Mouse (Mus musculus): ENCODE measurements around the gene Dnlz. TPM values are rescaled to one million over a fixed set of nuclear protein-coding genes. Genes with fewer than 3 reads are reported as not detected.
A peak's percentile ranks its signal among the peaks of the same experiment; 100 is the strongest.

Dnlz gene
- total RNA-seq, 2 experiments from 2014 or later: 22.2 to 22.9 TPM

- DNase-seq: peak in 1 of 2 experiments; percentile 31
These were observed 5.6 kb upstream of the Dnlz start for GRCm38 (mm10) chr2:26357484-26357883.

DNA sequence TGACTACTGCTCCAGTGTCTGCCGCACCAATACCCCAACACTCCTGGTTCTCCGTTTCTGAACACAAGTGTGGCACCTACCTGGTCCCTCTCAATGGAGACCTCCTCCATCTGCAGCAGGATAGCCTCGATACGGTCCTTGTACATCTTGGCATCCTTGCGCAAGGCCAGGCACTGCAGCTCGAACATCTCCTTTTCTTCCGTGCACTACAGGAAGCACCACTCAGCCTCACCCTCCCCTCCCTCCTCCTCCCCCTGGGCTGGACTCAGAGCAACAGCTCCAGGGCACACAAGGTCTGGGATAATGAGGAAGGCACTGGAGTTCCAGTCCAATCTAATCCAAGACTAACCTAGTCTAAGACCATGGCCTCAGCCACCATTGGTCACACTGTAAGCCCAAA lies 4.8 kb upstream of the Dnlz start:
- DNase-seq: no peak

- no peak for DNase-seq
These were observed 4.3 kb upstream of the Dnlz start for GRCm38 (mm10) chr2:26356231-26356630.

GRCm38 (mm10) chr2:26354401-26354800 lies 2.5 kb upstream of the Dnlz start:
- no peak for DNase-seq

DNA sequence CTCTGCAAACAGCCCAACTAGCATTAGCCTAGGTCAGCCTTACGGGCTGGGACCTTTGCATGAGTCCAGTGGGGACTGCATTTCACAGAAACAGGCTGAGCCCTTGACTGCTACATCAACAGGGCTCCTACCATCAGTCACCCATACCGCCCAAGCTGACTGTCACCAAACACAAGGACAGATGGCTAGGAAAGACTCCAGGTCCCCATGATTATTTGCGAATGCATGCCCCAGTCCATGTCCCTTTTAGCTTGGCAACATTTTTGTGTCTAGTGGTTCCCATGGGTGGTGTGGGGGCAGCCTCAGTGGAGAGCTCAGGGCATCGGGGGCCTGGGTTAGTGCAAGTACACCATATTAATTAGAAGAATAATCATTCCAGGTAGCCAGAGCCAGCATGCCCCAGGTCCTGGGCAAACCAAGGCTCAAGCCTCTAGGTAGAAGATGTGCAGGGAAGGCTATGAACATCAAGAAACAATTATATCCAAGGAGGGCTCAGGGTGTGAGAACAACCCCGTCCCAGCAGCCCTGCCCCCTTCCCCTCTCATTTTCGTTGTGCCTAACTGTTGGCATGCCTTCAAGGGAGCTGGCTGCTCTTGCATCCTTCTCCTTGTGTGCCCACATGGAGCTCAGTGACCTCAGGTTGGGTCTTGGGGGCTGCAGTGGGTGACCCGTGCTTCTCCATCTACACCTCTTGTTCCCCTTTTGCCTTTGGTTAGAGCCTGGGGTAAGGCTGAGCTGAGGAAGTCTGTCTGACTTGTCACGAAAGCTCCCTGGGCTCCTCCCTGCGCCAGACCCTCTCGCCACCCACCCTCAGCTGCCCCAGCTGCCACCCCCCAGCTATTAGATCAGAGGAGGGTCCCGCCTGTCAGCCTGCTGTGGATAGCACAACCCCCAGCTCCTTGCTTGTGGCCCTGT lies 1.4 kb upstream of the Dnlz start:
- DNase-seq: no peak

DNA sequence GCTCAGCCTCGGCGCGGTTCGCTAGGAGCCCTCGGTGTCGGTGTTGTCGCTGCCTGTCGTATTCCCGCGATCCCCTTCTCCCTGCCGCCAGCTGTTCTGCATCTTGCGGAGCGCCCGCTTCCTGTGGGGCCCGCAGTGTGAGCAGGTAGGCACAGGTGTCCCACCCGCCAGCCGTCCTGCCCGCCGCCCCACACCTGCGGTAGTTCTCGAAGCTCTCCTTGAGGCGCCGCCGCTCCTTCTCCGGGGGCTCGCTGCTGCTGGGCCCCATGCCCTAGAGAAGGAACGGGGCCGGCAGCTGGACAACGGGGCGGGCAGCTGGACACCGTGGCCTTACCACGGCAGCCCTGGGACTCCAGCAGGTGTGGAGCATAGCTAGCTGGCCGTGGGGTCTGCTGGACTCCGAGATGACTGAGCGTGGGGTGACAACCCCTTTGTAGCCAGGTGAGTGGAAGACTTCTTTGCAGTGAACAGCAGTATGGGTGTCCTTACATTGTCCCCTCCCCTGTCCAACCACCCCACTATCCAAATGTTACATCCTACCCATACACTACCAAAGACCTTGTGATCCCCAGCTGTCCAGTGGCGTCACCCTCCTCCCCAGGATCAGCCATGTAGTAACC lies 491 bp upstream of the Dnlz start:
- DNase-seq: peak; percentile 37 to 45

DNA sequence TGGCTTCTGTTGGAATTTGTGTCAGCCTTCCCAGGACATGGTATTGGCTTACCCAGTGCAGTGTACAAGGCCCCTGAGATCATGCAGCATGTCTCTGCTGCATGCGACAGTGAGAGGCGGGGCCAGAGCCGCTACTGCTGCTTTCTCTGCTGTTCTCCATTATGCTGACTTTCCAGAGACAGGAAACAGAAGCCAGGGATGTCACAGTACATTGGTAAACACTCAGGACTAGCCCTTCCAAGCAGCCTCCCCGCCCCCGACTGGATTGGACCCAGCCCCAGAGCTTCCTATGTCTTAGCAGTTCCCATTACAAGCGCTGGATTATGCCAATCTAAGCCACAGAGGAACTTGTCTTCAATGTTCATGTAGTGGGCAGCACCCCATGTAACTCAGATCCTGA lies 3.7 kb downstream of the Dnlz start:
- DNase-seq: peak in 1 of 2 experiments; percentile 25

DNA sequence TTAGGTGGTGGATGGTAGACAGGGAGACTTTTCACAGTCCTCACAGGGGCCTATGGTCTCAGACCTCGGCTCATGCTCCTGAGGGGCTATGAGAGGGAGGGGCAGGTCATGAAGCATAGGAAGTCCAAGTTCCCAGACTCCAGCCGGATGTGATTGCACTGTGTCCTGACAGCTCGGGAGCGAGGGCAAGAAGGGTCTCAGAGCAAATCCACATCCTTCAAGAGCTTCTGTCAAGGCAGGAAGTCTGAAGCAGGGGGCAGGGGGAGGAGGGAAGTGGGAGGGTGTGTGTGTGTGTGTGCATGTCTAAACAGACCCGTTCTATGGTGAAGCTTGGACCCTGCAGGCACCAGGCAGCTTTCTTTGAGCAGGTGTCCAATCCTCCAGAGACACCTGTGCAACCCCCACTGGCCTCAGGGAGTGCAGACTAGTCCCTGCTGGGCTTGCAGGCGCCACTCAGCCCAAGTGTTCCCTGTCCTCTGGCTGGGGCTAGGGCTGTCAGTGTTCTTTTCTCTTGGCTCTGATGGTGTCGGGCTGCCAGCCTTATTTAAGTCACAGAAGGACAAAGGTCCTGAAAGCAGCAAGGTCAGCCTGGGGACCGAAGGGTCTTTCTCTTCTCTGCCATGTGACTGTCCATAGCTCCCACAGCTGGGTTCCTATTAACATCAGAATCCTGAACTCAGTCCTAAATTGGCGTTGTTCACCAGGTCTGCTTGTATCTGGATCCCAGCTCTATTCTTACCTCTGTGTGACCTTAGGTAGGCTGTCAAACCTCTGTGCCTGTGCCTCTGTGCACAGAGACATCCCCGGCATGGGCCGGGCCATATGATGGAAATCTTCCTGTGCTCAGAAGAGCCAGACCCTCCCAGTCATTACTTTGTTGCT lies 9.1 kb downstream of the Dnlz start:
- DNase-seq: peak in 1 of 2 experiments; percentile 59

GRCm38 (mm10) chr2:26342044-26342443 lies 9.9 kb downstream of the Dnlz start:
- peak in 1 of 2 experiments; percentile 52 for DNase-seq

- no peak for DNase-seq
These were observed 10.4 kb downstream of the Dnlz start for GRCm38 (mm10) chr2:26341510-26341981.

DNA sequence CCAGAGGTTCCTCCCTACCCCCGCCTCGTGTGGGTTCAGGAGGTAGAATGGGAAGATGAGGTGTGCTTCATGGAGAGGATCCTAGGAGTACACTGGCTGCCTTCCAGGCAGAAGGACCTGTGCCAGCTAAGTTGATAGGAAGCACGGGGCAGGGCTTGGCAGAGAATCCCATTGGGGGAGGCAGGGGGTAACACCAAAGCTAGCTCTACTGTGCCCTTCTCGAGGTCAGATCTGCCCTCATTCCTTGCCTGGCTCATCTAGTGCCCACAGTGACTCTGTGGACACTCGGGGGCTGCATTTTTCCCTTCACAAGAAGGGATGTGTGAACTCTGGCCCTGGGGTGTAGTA lies 12.7 kb downstream of the Dnlz start:
- DNase-seq: peak; percentile 70 to 80

GRCm38 (mm10) chr2:26338302-26339203 lies 13.4 kb downstream of the Dnlz start:
- no peak for DNase-seq

DNA sequence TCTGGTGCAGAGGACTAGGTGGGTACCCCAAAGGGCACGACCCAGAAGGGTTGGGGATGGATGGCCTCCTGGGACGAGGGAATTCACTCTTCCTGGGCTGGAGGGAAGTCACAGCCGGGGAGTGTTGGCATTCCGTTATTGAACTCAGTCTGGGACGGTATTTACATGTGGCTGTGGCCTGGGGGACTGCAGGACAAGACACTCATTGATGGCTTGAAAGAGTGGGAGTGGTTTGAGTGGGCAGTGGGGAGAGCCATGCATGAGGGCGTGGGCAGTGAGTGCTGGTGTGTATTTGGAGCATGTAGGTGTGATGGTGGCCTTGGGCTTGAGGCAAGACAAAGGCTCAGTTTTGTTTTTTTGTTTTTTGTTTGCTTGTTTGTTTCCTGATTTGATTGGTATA lies 21.2 kb downstream of the Dnlz start:
- DNase-seq: no peak

DNA sequence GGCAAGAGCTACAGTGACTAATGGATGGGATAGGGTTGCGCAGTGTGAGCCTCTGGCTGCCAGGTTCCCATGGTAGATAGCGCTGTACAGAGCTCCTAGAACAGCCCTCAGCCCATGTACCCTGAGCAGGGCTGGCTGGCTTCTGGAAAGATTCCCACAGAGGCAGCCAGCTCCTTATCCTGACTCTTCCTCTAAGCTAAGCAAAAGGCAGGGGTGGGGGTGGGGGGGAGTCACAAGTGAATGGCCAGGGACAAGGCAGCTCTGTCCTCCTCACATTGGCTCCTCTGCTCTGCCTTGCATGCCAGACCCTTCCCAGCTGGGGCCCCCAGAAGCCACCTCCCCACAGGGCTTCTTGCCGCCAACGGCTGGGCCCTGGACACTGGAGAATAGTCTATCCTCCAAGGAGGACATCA lies 21.8 kb downstream of the Dnlz start:
- no peak for DNase-seq

GRCm38 (mm10) chr2:26329402-26329801 lies 22.5 kb downstream of the Dnlz start:
- peak; percentile 80 to 88 for DNase-seq

GRCm38 (mm10) chr2:26327852-26328251 lies 24.1 kb downstream of the Dnlz start:
- DNase-seq: no peak

DNA sequence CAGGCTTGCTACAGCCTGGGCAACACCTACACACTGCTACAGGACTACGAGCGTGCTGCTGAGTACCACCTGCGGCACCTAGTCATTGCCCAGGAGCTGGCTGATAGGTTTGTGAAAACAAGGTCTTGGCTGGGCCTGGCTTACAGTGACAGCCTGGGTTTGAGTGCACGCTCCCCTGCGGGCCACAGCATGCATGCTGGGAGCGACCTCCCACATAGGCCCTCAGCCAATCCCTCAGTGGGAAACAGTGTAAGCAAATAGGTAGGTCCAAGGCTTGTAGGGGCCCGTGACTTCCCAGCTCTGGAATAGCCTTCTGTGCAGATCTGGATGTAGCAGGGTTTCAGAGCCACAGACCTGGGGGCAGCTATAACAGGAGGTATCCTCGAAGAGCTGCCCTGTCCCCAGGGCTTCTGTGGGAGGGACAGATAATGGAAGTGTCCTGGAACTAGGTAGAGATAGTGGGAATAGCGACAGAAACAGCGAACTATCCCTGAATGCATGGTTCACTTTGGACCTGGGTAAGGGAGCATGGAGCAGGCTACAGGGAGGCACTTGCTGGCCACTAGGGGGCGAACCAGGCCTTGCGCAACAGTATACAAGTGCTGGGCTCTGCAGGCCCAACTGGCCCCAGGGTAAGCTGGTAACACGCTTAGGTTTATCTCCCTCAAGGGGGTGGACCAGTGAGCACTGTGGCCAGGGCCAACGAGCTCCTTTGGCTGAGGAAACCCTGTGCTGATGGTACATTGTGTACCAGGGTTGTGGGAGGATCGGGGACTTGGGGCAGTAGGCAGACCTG lies 26.3 kb downstream of the Dnlz start:
- peak; percentile 79 to 85 for DNase-seq

DNA sequence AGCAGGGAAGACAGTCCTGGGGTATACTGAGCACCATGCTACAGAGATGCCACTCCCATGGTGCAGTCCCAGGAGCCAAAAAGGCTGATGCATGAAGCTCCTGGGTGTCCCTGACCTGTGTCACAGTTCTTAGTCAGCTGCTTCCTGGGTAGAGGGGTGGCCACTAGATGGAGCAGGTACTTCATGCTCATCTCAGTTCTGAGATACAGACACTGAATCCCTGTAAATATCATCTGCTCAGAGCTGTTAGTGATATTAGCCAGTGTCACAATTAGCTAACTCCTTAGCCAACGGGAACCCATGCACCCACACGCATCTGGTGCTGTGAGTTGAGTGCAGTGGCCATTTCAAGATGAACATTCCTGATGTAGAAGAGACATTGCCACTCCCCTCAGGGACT lies 27.0 kb downstream of the Dnlz start:
- peak; percentile 77 to 84 for DNase-seq

DNA sequence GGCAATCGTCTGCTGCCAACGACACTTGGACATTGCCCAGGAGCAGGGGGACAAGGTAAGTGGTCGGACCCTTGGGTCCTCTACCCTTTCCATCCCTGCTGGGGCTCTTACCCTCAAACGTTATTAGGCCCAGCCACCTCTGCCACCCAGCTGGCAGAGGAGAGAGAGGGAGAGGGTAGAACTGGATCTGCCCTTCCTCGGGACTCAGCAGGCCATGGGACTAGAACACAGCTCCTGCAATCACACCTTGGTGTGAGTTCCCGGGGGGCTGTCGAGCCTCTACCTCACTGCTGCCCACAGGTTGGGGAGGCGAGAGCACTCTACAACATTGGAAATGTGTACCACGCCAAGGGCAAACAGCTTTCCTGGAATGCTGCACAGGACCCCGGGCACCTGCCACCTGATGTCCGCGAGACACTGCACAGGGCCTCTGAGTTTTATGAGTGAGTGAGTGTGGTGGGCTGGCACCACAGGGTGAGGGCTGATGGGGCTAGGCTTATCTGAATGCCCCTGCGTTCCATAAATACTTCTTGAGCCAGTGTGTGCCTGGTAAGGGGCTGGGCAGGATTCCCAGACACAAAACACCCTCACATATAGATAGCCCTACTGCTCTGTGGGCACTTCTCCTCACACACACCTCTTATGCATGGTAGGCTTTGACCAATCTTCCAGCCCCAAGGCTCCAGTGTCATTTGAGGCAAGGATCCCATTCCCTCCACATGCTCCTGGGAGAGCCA lies 28.2 kb downstream of the Dnlz start:
- DNase-seq: no peak

All from adrenal gland, postnatal 36 days (tissue).